Mouse (Mus musculus): Measurements from ENCODE around the gene Fgd2. TPM values are rescaled to one million over a fixed set of nuclear protein-coding genes. Genes with fewer than 3 reads are reported as not detected.

The Fgd2 gene
- total and polyA plus RNA-seq, 2 experiments, result 7.6 to 8.8 TPM

- Histone ChIP-seq H3K4me1 (ENCODE audit: control insufficient read depth, insufficient read depth, low read length) (peaks cover 38% of the 10 kb centered on the region), H3K27me3 (ENCODE audit: control insufficient read depth, insufficient read depth, low read length) (no peaks in the 10 kb centered on the region), H3K27ac (replicated peaks; ENCODE audit: insufficient read depth, low read depth, low read length) (peak overlapping the region; percentile 82), H3K4me3 (ENCODE audit: insufficient read depth, low read depth, low read length) (no peak overlapping the region), H3K79me2 (ENCODE audit: control insufficient read depth, insufficient read depth, low read length) (no peaks in the 10 kb centered on the region), H3K9ac (ENCODE audit: low read depth, low read length) (no peak overlapping the region), H3K36me3 (ENCODE audit: control insufficient read depth, insufficient read depth, low read length) (no peaks in the 10 kb centered on the region)
- no peak for TF ChIP-seq POLR2A (IDR thresholded peaks at IDR 0.05; ENCODE audit: extremely low read depth, insufficient read depth, low read length)
- TF ChIP-seq CTCF (IDR thresholded peaks at IDR 0.05; ENCODE audit: low read depth, low read length), result no peak
- WGBS, result 23% methylated on average over 12 of the region's 12 CpGs
- peak; percentile 98 for DNase-seq (ENCODE audit: extremely low read depth, low read depth, low spot score)
Measured at GRCm38 (mm10) chr17:29419976-29420739, 59.4 kb downstream of the Fgd2 start.

GRCm38 (mm10) chr17:29421319-29421718, 60.6 kb downstream of the Fgd2 start:
- no peaks in the 10 kb centered on the region for H3K27me3 ChIP-seq (ENCODE audit: control insufficient read depth, insufficient read depth, low read length)
- H3K4me1 ChIP-seq (ENCODE audit: control insufficient read depth, insufficient read depth, low read length), result peaks cover 30% of the 10 kb centered on the region
- no peak overlapping the region for H3K9ac ChIP-seq (ENCODE audit: low read depth, low read length)
- no peak for TF ChIP-seq POLR2A (IDR thresholded peaks at IDR 0.05; ENCODE audit: extremely low read depth, insufficient read depth, low read length)
- TF ChIP-seq CTCF (IDR thresholded peaks at IDR 0.05; ENCODE audit: low read depth, low read length), result no peak
- H3K27ac ChIP-seq (replicated peaks; ENCODE audit: insufficient read depth, low read depth, low read length), result no peak overlapping the region
- 90% methylated on average over 3 of the region's 3 CpGs for WGBS
- no peak overlapping the region for H3K4me3 ChIP-seq (ENCODE audit: insufficient read depth, low read depth, low read length)
- no peaks in the 10 kb centered on the region for H3K79me2 ChIP-seq (ENCODE audit: control insufficient read depth, insufficient read depth, low read length)
- H3K36me3 ChIP-seq (ENCODE audit: control insufficient read depth, insufficient read depth, low read length), result no peaks in the 10 kb centered on the region
- DNase-seq (ENCODE audit: extremely low read depth, low read depth, low spot score), result no peak

- H3K27ac ChIP-seq (replicated peaks; ENCODE audit: insufficient read depth, low read depth, low read length), result peak overlapping the region; percentile 68
- H3K4me1 ChIP-seq (ENCODE audit: control insufficient read depth, insufficient read depth, low read length), result peaks cover 24% of the 10 kb centered on the region
- H3K9ac ChIP-seq (ENCODE audit: low read depth, low read length), result no peak overlapping the region
- H3K79me2 ChIP-seq (ENCODE audit: control insufficient read depth, insufficient read depth, low read length), result no peaks in the 10 kb centered on the region
- no peak overlapping the region for H3K4me3 ChIP-seq (ENCODE audit: insufficient read depth, low read depth, low read length)
- no peaks in the 10 kb centered on the region for H3K27me3 ChIP-seq (ENCODE audit: control insufficient read depth, insufficient read depth, low read length)
- no peak for DNase-seq (ENCODE audit: extremely low read depth, low read depth, low spot score)
- 89% methylated on average over 6 of the region's 6 CpGs for WGBS
- TF ChIP-seq POLR2A (IDR thresholded peaks at IDR 0.05; ENCODE audit: extremely low read depth, insufficient read depth, low read length) (no peak), CTCF (IDR thresholded peaks at IDR 0.05; ENCODE audit: low read depth, low read length) (peak; percentile 23; the same call in 1 of the 2 replicates)
- H3K36me3 ChIP-seq (ENCODE audit: control insufficient read depth, insufficient read depth, low read length), result no peaks in the 10 kb centered on the region
Measured at GRCm38 (mm10) chr17:29422337-29422736, 61.6 kb downstream of the Fgd2 start.

- WGBS, result 24% methylated on average over 8 of the region's 8 CpGs
- Histone ChIP-seq H3K79me2 (ENCODE audit: control insufficient read depth, insufficient read depth, low read length) (no peaks in the 10 kb centered on the region), H3K4me3 (ENCODE audit: insufficient read depth, low read depth, low read length) (no peak overlapping the region), H3K27me3 (ENCODE audit: control insufficient read depth, insufficient read depth, low read length) (no peaks in the 10 kb centered on the region), H3K27ac (replicated peaks; ENCODE audit: insufficient read depth, low read depth, low read length) (peak overlapping the region; percentile 68), H3K36me3 (ENCODE audit: control insufficient read depth, insufficient read depth, low read length) (no peaks in the 10 kb centered on the region), H3K9ac (ENCODE audit: low read depth, low read length) (no peak overlapping the region; the same call in 1 of the 2 replicates), H3K4me1 (ENCODE audit: control insufficient read depth, insufficient read depth, low read length) (peaks cover 24% of the 10 kb centered on the region)
- peak; percentile 100 for DNase-seq (ENCODE audit: extremely low read depth, low read depth, low spot score)
- TF ChIP-seq CTCF (IDR thresholded peaks at IDR 0.05; ENCODE audit: low read depth, low read length), result no peak
- no peak for TF ChIP-seq POLR2A (IDR thresholded peaks at IDR 0.05; ENCODE audit: extremely low read depth, insufficient read depth, low read length)
Measured at GRCm38 (mm10) chr17:29422912-29423504, 62.3 kb downstream of the Fgd2 start.

- WGBS, result 96% methylated on average over 2 of the region's 2 CpGs
- Histone ChIP-seq H3K4me3 (ENCODE audit: insufficient read depth, low read depth, low read length) (no peak overlapping the region), H3K36me3 (ENCODE audit: control insufficient read depth, insufficient read depth, low read length) (no peaks in the 10 kb centered on the region), H3K79me2 (ENCODE audit: control insufficient read depth, insufficient read depth, low read length) (no peaks in the 10 kb centered on the region), H3K27ac (replicated peaks; ENCODE audit: insufficient read depth, low read depth, low read length) (peak overlapping the region; percentile 46; the same call in 1 of the 2 replicates), H3K9ac (ENCODE audit: low read depth, low read length) (no peak overlapping the region), H3K4me1 (ENCODE audit: control insufficient read depth, insufficient read depth, low read length) (peaks cover 22% of the 10 kb centered on the region), H3K27me3 (ENCODE audit: control insufficient read depth, insufficient read depth, low read length) (no peaks in the 10 kb centered on the region)
- no peak for DNase-seq (ENCODE audit: extremely low read depth, low read depth, low spot score)
- TF ChIP-seq POLR2A (IDR thresholded peaks at IDR 0.05; ENCODE audit: extremely low read depth, insufficient read depth, low read length), result no peak
- TF ChIP-seq CTCF (IDR thresholded peaks at IDR 0.05; ENCODE audit: low read depth, low read length), result no peak
Measured at GRCm38 (mm10) chr17:29423991-29424390, 63.3 kb downstream of the Fgd2 start.

GRCm38 (mm10) chr17:29425345-29425744, 64.6 kb downstream of the Fgd2 start:
- H3K79me2 ChIP-seq (ENCODE audit: control insufficient read depth, insufficient read depth, low read length), result no peaks in the 10 kb centered on the region
- no peak overlapping the region for H3K27ac ChIP-seq (replicated peaks; ENCODE audit: insufficient read depth, low read depth, low read length)
- 52% methylated on average over 9 of the region's 9 CpGs for WGBS
- peak; percentile 83 for DNase-seq (ENCODE audit: extremely low read depth, low read depth, low spot score)
- H3K9ac ChIP-seq (ENCODE audit: low read depth, low read length), result no peak overlapping the region
- H3K4me1 ChIP-seq (ENCODE audit: control insufficient read depth, insufficient read depth, low read length), result peaks cover 11% of the 10 kb centered on the region
- TF ChIP-seq POLR2A (IDR thresholded peaks at IDR 0.05; ENCODE audit: extremely low read depth, insufficient read depth, low read length) (no peak), CTCF (IDR thresholded peaks at IDR 0.05; ENCODE audit: low read depth, low read length) (no peak)
- no peak overlapping the region for H3K4me3 ChIP-seq (ENCODE audit: insufficient read depth, low read depth, low read length)
- no peaks in the 10 kb centered on the region for H3K27me3 ChIP-seq (ENCODE audit: control insufficient read depth, insufficient read depth, low read length)
- no peaks in the 10 kb centered on the region for H3K36me3 ChIP-seq (ENCODE audit: control insufficient read depth, insufficient read depth, low read length)

All from liver, adult 2 months (tissue).